Comparison of ENCODE assay signal across 27 mouse cellular contexts in genomic region chr6:131338787-131339186, GRCm38 (mm10). TPM values are rescaled to one million over a fixed set of nuclear protein-coding genes. Genes with fewer than 3 reads are reported as not detected.
"Had no signal": no experiment of that assay in that cellular context is flagged by ENCODE, and none has a peak within 500 bp of the region (broad histone marks: within the 10 kb centered on the region; RNA-seq: fewer than 3 reads in every experiment).

No protein-coding gene starts in this region.

- DNase-seq: gastrocnemius, postnatal 10 days; gastrocnemius, postnatal 25 days; heart, adult 18-20 months; heart, postnatal 10 days; heart, postnatal 4 days; kidney, adult 11 months; kidney, adult 2 months; kidney, adult 9 months; kidney, postnatal 10 days; kidney, postnatal 25 days; kidney, postnatal 4 days; liver; liver, embryonic 13.5 days had no signal

- H3K27me3 ChIP-seq: heart, embryonic 12.5 days; hindbrain, embryonic 12.5 days; limb, embryonic 12.5 days; liver, embryonic 13.5 days had no signal

- H3K27ac ChIP-seq: heart, embryonic 10.5 days; hindbrain, embryonic 10.5 days; hindbrain, embryonic 12.5 days; hindbrain, embryonic 14.5 days; layer of hippocampus, adult 2 months; left cerebral cortex, adult 2 months; limb, embryonic 10.5 days; limb, embryonic 12.5 days; liver, embryonic 13.5 days; liver, embryonic 15.5 days had no signal

- H3K9me3 ChIP-seq: heart, embryonic 10.5 days; heart, embryonic 12.5 days; hindbrain, embryonic 12.5 days; limb, embryonic 10.5 days; limb, embryonic 12.5 days; liver, embryonic 13.5 days; liver, embryonic 15.5 days had no signal

- H3K4me2 ChIP-seq: heart, embryonic 12.5 days; hindbrain, embryonic 12.5 days; hindbrain, embryonic 14.5 days; limb, embryonic 12.5 days; liver, embryonic 11.5 days; liver, embryonic 13.5 days; liver, embryonic 15.5 days had no signal

- H3K36me3 ChIP-seq: heart, embryonic 10.5 days; heart, embryonic 12.5 days; hindbrain, embryonic 10.5 days; hindbrain, embryonic 12.5 days; limb, embryonic 10.5 days; limb, embryonic 12.5 days; liver, embryonic 13.5 days; liver, embryonic 15.5 days had no signal

- H3K4me3 ChIP-seq: heart, embryonic 10.5 days; heart, embryonic 12.5 days; hindbrain, embryonic 10.5 days; hindbrain, embryonic 12.5 days; layer of hippocampus, adult 2 months; left cerebral cortex, adult 2 months; limb, embryonic 10.5 days; limb, embryonic 12.5 days; liver, embryonic 13.5 days; liver, embryonic 15.5 days had no signal

- H3K9ac ChIP-seq: heart, embryonic 12.5 days; hindbrain, embryonic 12.5 days; hindbrain, embryonic 14.5 days; limb, embryonic 12.5 days; liver, embryonic 13.5 days; liver, embryonic 15.5 days had no signal

- H3K4me1 ChIP-seq: heart, embryonic 10.5 days; heart, embryonic 12.5 days; hindbrain, embryonic 10.5 days; hindbrain, embryonic 12.5 days; limb, embryonic 10.5 days; limb, embryonic 12.5 days; liver, embryonic 13.5 days; liver, embryonic 15.5 days had no signal

- ATAC-seq: hindbrain, embryonic 16.5 days; inflammation-experienced regulatory T-cells, adult 6 months had no signal

RNA-seq across cellular contexts. Expression of gene Styk1, which starts 14.6 kb away (rescaled TPM):
- total RNA-seq: granulocyte monocyte progenitor cell, adult 5-6 weeks had no signal
- polyA plus RNA-seq: inflammation-experienced regulatory T-cells, adult 6 months had no signal
